Mouse (Mus musculus) limb, embryonic 13.5 days (tissue): ENCODE results near the gene Hkdc1. TPM values are rescaled to one million over a fixed set of nuclear protein-coding genes. Genes with fewer than 3 reads are reported as not detected.

Experiments used
- ATAC-seq: fragments of 200-750 bp; cut with Nextera tagmentation; 2 replicates; pipeline ENCODE4 v1.8.0; 2017; ENCODE audit warnings: low read depth, moderate number of reproducible peaks, moderate TSS enrichment; ENCODE audit not compliant: low FRiP score
- H3K27ac ChIP-seq: fragments of 300-500 bp; sonication (generic); 2 replicates; pipeline ENCODE4 v1.5.1; 2015; ENCODE audit warnings: inconsistent platforms, mild to moderate bottlenecking, moderate library complexity
- H3K27me3 ChIP-seq: fragments of 300-500 bp; sonication (generic); 2 replicates; pipeline ENCODE4 v1.6.1; 2015; ENCODE audit warnings: mild to moderate bottlenecking, inconsistent platforms
- H3K36me3 ChIP-seq: fragments of 300-500 bp; sonication (generic); 2 replicates; pipeline ENCODE4 v1.6.1; 2015; ENCODE audit warnings: inconsistent platforms, mild to moderate bottlenecking, moderate library complexity
- H3K4me1 ChIP-seq: fragments of 300-500 bp; sonication (generic); 2 replicates; pipeline ENCODE4 v1.6.1; 2015; ENCODE audit warnings: inconsistent platforms
- H3K4me2 ChIP-seq: fragments of 300-500 bp; sonication (generic); replicated peaks from 2 replicates; pipeline ENCODE4 v1.6.1; 2015; ENCODE audit warnings: inconsistent platforms, mild to moderate bottlenecking, moderate library complexity
- H3K4me3 ChIP-seq: fragments of 300-500 bp; sonication (generic); 2 replicates; pipeline ENCODE4 v1.5.1; 2015; ENCODE audit warnings: moderate library complexity, mild to moderate bottlenecking, inconsistent platforms
- H3K9ac ChIP-seq: fragments of 300-500 bp; sonication (generic); 2 replicates; pipeline ENCODE4 v1.6.1; 2015; ENCODE audit warnings: mild to moderate bottlenecking, inconsistent platforms
- H3K9me3 ChIP-seq: fragments of 300-500 bp; sonication (generic); 2 replicates; pipeline ENCODE4 v1.6.1; 2016; ENCODE audit warnings: inconsistent platforms
- WGBS: fragments of 180-500 bp; shearing (Covaris S2); methylation state at CpG from one replicate; pipeline ENCODE4 v1.1.7; 2015; 5-methylcytosine and 5-hydroxymethylcytosine counted together
- polyA plus RNA-seq: library from polyadenylated mRNA; unstranded; fragments of >200 nt; fragmentation: Nextera tagmentation; extraction: Ambion mirVana; gene quantifications from 2 replicates; pipeline ENCODE4 v1.2.1, GENCODE M21; 2015

Hkdc1 gene
- polyA plus RNA-seq, 1 experiment from 2014 or later, result 4.1 TPM

DNA sequence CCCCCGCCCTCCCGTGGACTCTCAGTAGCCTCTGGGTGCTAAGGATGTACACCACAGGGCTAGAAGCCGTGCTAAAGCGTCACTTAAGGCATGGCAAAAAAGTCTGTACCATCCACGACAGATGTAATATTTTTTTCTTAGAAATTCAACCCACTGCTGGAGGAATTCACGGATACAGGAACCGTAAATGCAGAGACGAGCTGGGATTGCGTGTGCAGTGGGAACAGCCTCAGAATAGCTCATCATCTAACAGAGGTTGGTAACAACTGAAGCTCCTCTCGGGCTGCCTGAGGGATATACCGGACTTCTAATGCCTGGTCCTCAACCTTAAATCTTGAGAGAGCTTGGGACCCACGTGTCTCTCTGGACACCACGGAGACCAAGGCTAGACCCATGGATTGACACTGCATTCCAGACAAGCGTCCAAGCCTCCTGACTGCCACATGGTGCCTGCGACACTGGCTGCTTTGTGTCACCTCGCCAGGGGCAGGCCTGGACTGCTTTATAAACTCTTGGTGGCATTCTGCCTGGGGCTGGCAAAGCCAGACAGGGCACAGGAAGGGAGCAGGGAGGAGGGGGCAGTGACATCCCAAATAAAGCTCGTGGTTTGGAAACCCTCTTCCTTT is 66.1 kb downstream of the Hkdc1 start:
- Histone ChIP-seq H3K9me3 (peaks cover 2% of the 10 kb centered on the region; the same call in 1 of the 2 replicates), H3K4me2 (no peak overlapping the region), H3K27ac (no peak overlapping the region), H3K4me1 (no peaks in the 10 kb centered on the region), H3K27me3 (no peaks in the 10 kb centered on the region), H3K9ac (no peak overlapping the region), H3K36me3 (no peaks in the 10 kb centered on the region), H3K4me3 (no peak overlapping the region)
- ATAC-seq, result no peak
- 72% methylated on average over 17 of the region's 17 CpGs for WGBS

- H3K9ac ChIP-seq, result no peak overlapping the region
- H3K36me3 ChIP-seq, result no peaks in the 10 kb centered on the region
- H3K4me3 ChIP-seq, result no peak overlapping the region
- H3K4me2 ChIP-seq, result no peak overlapping the region
- peaks cover 6% of the 10 kb centered on the region; the same call in 1 of the 2 replicates for H3K9me3 ChIP-seq
- 73% methylated on average over 5 of the region's 5 CpGs for WGBS
- no peaks in the 10 kb centered on the region for H3K27me3 ChIP-seq
- H3K4me1 ChIP-seq, result peaks cover 6% of the 10 kb centered on the region
- H3K27ac ChIP-seq, result no peak overlapping the region
- no peak for ATAC-seq
Observed at GRCm38 (mm10) chr10:62345147-62345546, 77.1 kb downstream of the Hkdc1 start.

DNA sequence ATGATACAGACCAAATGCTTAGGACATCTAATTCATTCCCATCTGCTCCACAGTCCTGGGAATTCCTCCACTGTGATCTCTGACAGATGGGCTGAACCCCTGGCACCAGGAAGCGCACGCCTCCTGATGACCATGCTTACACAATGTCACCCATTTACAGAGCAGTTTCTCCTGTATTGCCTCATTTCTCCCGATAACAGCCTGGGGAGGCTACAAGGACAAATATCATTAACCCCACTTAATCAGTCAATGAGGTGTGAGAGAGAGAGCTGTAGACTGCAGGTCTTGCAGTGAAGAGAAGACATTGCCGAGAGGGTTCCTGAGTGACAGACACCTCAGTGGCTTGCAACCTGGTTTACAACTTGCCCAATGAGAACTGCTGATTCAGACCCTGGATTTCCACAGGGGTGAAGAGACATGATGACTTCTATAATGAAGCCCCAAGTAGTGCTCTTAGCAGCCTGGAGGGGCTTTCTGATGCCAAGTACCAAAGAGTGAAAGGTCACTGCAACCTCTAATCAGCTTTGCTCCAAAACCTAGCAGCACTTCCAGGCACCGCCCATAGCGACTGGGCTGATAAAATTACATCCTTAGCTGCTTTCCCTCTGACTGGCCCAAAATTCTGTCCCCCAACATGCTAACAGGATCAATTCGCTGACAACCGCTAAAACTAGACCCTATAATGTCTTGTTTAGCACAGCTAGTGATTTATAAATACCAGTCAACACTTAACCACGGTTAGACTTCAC is 78.1 kb downstream of the Hkdc1 start:
- peaks cover 6% of the 10 kb centered on the region; the same call in 1 of the 2 replicates for H3K9me3 ChIP-seq
- no peak for ATAC-seq
- H3K4me3 ChIP-seq, result no peak overlapping the region
- WGBS, result 77% methylated on average over 9 of the region's 9 CpGs
- H3K36me3 ChIP-seq, result no peaks in the 10 kb centered on the region
- peaks cover 11% of the 10 kb centered on the region for H3K4me1 ChIP-seq
- H3K4me2 ChIP-seq, result no peak overlapping the region
- no peaks in the 10 kb centered on the region for H3K27me3 ChIP-seq
- no peak overlapping the region for H3K27ac ChIP-seq
- no peak overlapping the region for H3K9ac ChIP-seq

- Histone ChIP-seq H3K27me3 (no peaks in the 10 kb centered on the region), H3K9ac (0 out of 2 replicates have a peak overlapping the region, but pooled peaks have one; percentile 1), H3K4me2 (no peak overlapping the region), H3K36me3 (no peaks in the 10 kb centered on the region), H3K27ac (no peak overlapping the region), H3K9me3 (no peaks in the 10 kb centered on the region), H3K4me3 (no peak overlapping the region), H3K4me1 (peaks cover 27% of the 10 kb centered on the region)
- 89% methylated on average over 6 of the region's 6 CpGs for WGBS
- no peak for ATAC-seq
Observed at GRCm38 (mm10) chr10:62342512-62342911, 79.8 kb downstream of the Hkdc1 start.

DNA sequence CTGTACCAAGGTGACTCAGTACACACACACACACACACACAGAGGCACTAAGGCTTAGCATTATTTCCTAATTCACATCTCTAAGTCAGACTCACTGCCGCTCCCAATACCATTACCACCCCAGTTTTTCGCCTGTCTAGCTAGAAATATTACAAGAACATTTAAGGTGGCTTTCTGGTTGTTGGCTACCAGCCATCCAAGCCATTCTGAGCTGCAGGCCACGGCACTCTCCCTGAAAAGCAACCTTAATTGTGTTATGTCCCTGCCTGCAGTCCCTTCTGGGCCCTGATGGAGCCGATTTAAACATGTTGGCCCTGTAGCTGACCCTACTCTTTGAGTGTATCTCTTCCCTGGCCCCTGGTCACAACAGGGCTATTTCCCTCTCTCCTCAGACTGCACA is 80.3 kb downstream of the Hkdc1 start:
- H3K4me3 ChIP-seq, result no peak overlapping the region
- no peaks in the 10 kb centered on the region for H3K36me3 ChIP-seq
- H3K9ac ChIP-seq, result 0 out of 2 replicates have a peak overlapping the region, but pooled peaks have one; percentile 1
- no peaks in the 10 kb centered on the region for H3K27me3 ChIP-seq
- H3K27ac ChIP-seq, result no peak overlapping the region
- H3K4me2 ChIP-seq, result no peak overlapping the region
- no peak for ATAC-seq
- no peaks in the 10 kb centered on the region for H3K9me3 ChIP-seq
- H3K4me1 ChIP-seq, result peaks cover 33% of the 10 kb centered on the region
- 83% methylated on average over 4 of the region's 4 CpGs for WGBS

DNA sequence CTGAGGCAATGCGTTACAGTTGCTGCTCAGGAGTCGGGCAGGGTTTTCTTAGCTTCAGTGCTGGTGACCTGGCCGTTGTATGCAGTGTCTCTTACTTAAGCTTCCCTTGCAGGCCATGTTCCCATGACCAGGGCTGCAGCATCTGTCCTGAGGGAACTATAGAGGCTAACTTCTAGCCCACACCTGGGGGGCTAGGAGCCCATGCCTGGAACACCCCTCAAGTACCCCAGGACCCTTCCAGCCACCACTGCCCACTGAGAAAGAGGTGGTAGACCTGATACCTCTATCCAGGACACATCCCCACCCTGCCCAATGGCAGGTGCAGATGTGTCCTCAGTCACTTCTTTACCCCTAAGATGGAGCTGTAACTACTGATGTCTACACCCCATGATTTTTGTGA is 81.3 kb downstream of the Hkdc1 start:
- ATAC-seq, result no peak
- no peaks in the 10 kb centered on the region for H3K27me3 ChIP-seq
- H3K4me3 ChIP-seq, result peak overlapping the region; percentile 76
- H3K9ac ChIP-seq, result peak overlapping the region; percentile 75
- H3K36me3 ChIP-seq, result no peaks in the 10 kb centered on the region
- H3K27ac ChIP-seq, result peak overlapping the region; percentile 81
- H3K4me1 ChIP-seq, result peaks cover 42% of the 10 kb centered on the region
- WGBS, result 16% methylated on average over 3 of the region's 3 CpGs
- H3K9me3 ChIP-seq, result no peaks in the 10 kb centered on the region
- H3K4me2 ChIP-seq, result peak overlapping the region; percentile 89

- peak; percentile 96 for ATAC-seq
- peak overlapping the region; percentile 75 for H3K9ac ChIP-seq
- peak overlapping the region; percentile 76 for H3K4me3 ChIP-seq
- peak overlapping the region; percentile 81 for H3K27ac ChIP-seq
- under 1% methylated on average over 38 of the region's 38 CpGs for WGBS
- H3K9me3 ChIP-seq, result no peaks in the 10 kb centered on the region
- H3K4me1 ChIP-seq, result peaks cover 50% of the 10 kb centered on the region
- no peaks in the 10 kb centered on the region for H3K27me3 ChIP-seq
- H3K36me3 ChIP-seq, result no peaks in the 10 kb centered on the region
- peak overlapping the region; percentile 89 for H3K4me2 ChIP-seq
Observed at GRCm38 (mm10) chr10:62340095-62340731, 82.1 kb downstream of the Hkdc1 start.

GRCm38 (mm10) chr10:62339211-62340094 is 82.8 kb downstream of the Hkdc1 start:
- Histone ChIP-seq H3K4me3 (peak overlapping the region; percentile 76), H3K27ac (peak overlapping the region; percentile 81), H3K4me1 (peaks cover 57% of the 10 kb centered on the region), H3K9me3 (no peaks in the 10 kb centered on the region), H3K27me3 (no peaks in the 10 kb centered on the region), H3K36me3 (no peaks in the 10 kb centered on the region), H3K9ac (peak overlapping the region; percentile 75), H3K4me2 (peak overlapping the region; percentile 89)
- peak; percentile 37 for ATAC-seq
- 3% methylated on average over 40 of the region's 45 CpGs for WGBS

DNA sequence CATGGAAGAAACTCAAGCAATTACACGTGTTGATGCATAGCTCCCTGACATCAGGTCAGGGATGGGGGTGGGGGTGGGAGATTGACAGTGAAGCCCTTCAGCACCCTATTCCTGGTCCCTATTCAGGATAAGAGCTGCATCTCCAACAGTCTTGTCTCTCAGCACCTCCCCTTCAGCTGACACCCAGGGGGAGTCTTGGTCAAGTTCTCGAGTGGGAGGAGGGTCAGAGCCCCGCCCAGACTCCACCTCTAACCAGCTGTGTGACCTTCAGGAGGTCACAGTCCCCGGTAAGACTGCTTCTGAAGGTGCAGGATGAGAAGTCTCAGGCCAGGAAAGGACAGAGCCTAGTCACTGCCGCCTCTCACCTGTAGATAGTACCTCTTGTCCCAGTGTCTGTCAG is 83.7 kb downstream of the Hkdc1 start:
- no peaks in the 10 kb centered on the region for H3K9me3 ChIP-seq
- no peak for ATAC-seq
- 0 out of 2 replicates have a peak overlapping the region, but pooled peaks have one; percentile 75 for H3K9ac ChIP-seq
- H3K4me2 ChIP-seq, result peak overlapping the region; percentile 89
- no peaks in the 10 kb centered on the region for H3K36me3 ChIP-seq
- no peaks in the 10 kb centered on the region for H3K27me3 ChIP-seq
- WGBS, result 25% methylated on average over 5 of the region's 5 CpGs
- no peak overlapping the region for H3K27ac ChIP-seq
- peak overlapping the region; percentile 76 for H3K4me3 ChIP-seq
- H3K4me1 ChIP-seq, result peaks cover 57% of the 10 kb centered on the region

- ATAC-seq, result no peak
- no peaks in the 10 kb centered on the region for H3K27me3 ChIP-seq
- H3K27ac ChIP-seq, result peak overlapping the region; percentile 44; the same call in 1 of the 2 replicates
- peak overlapping the region; percentile 89 for H3K4me2 ChIP-seq
- peaks cover 57% of the 10 kb centered on the region for H3K4me1 ChIP-seq
- H3K9me3 ChIP-seq, result no peaks in the 10 kb centered on the region
- peak overlapping the region; percentile 76 for H3K4me3 ChIP-seq
- peak overlapping the region; percentile 31 for H3K9ac ChIP-seq
- 31% methylated on average over 9 of the region's 9 CpGs for WGBS
- H3K36me3 ChIP-seq, result no peaks in the 10 kb centered on the region
Observed at GRCm38 (mm10) chr10:62338176-62338575, 84.1 kb downstream of the Hkdc1 start.
